Mouse (Mus musculus): Measurements from ENCODE around the gene Myoc. TPM values are rescaled to one million over a fixed set of nuclear protein-coding genes. Genes with fewer than 3 reads are reported as not detected.

The Myoc gene
- polyA plus RNA-seq, 1 experiment: 0.09 TPM

GRCm38 (mm10) chr1:162636516-162636915, 2.4 kb upstream of the Myoc start:
- TF ChIP-seq CTCF (IDR thresholded peaks at IDR 0.05; ENCODE audit: extremely low read depth, insufficient read length, insufficient replicate concordance, low read depth, low read length) (no peak), POLR2A (IDR thresholded peaks at IDR 0.05; ENCODE audit: low read depth, low read length) (no peak)
- Histone ChIP-seq H3K27me3 (ENCODE audit: control insufficient read depth, insufficient read depth, low read length) (no peaks in the 10 kb centered on the region), H3K27ac (ENCODE audit: insufficient read depth, low read depth, low read length) (no peak overlapping the region), H3K4me1 (ENCODE audit: control insufficient read depth, insufficient read depth, insufficient read length, low read length) (no peaks in the 10 kb centered on the region), H3K4me3 (ENCODE audit: low read depth, low read length) (no peak overlapping the region), H3K36me3 (ENCODE audit: control insufficient read depth, insufficient read depth, low read length) (no peaks in the 10 kb centered on the region)
- WGBS: 53% methylated on average over 3 of the region's 3 CpGs

DNA sequence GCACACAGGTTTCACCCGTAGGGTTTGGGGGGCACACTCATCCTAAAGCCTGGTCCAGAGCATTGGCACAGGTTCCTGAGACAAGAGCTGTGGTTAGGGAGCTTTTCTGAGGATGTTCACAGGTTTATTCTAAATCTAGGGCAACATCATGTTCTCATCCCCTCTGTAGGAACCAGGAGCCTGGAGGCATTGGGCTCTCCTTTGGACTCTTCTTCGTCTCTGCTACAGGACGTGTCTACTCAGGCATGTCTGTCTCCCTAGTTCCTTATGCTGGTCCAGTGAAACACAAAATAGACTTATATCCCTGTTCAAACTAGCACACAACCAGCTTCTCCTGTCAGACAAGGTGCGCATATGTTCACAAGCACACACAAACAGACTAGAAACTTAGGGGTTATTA, 420 bp upstream of the Myoc start:
- 86% methylated on average over 4 of the region's 4 CpGs for WGBS
- no peaks in the 10 kb centered on the region for H3K27me3 ChIP-seq (ENCODE audit: control insufficient read depth, insufficient read depth, low read length)
- H3K36me3 ChIP-seq (ENCODE audit: control insufficient read depth, insufficient read depth, low read length): no peaks in the 10 kb centered on the region
- H3K4me3 ChIP-seq (ENCODE audit: low read depth, low read length): no peak overlapping the region
- no peak overlapping the region for H3K27ac ChIP-seq (ENCODE audit: insufficient read depth, low read depth, low read length)
- H3K4me1 ChIP-seq (ENCODE audit: control insufficient read depth, insufficient read depth, insufficient read length, low read length): no peaks in the 10 kb centered on the region
- no peak for TF ChIP-seq POLR2A (IDR thresholded peaks at IDR 0.05; ENCODE audit: low read depth, low read length)
- no peak for TF ChIP-seq CTCF (IDR thresholded peaks at IDR 0.05; ENCODE audit: extremely low read depth, insufficient read length, insufficient replicate concordance, low read depth, low read length)

DNA sequence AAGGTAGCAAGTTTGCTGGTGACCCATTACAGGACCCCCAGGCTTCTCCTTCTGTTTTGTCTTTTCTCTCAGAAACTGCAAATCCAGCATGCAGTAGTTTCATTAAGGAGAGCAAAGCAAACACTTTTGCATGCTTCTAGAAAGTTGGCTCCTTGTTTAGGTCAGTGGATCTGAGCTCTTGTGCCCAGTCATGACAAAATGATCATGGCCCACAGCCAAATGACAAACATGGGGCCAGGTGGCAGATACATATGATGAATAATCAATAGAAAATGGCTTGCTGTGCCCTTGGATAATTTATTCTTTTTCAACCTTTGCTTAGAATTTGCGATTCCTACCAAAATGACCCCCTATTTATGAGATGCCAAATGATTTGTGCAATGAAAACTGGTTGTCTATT, 906 bp downstream of the Myoc start:
- 69% methylated on average over 1 of the region's 1 CpGs for WGBS

DNA sequence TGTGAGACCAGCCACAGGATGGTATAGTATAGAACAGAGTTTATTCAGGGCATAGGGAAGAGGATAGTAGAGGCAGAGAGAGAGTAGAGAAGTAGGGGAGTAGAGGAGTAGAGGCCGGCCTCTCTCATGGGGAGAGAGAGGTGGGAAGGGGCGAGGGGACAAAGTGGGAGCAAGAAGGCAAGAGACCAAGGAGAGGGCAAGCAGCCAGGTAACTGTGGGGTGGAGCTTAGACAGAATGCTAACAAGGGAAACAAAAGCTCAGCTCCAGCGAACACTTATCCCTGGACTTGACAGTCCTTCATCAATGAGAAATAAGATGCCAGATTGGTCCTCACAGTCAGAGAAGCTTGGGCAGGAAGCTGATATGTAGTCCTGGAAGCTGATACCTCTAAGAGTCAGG, 3.6 kb downstream of the Myoc start:
- H3K4me3 ChIP-seq (ENCODE audit: low read depth, low read length): no peak overlapping the region
- WGBS: 67% methylated on average over 3 of the region's 3 CpGs
- TF ChIP-seq CTCF (IDR thresholded peaks at IDR 0.05; ENCODE audit: extremely low read depth, insufficient read length, insufficient replicate concordance, low read depth, low read length) (no peak), POLR2A (IDR thresholded peaks at IDR 0.05; ENCODE audit: low read depth, low read length) (no peak)
- no peaks in the 10 kb centered on the region for H3K4me1 ChIP-seq (ENCODE audit: control insufficient read depth, insufficient read depth, insufficient read length, low read length)
- H3K36me3 ChIP-seq (ENCODE audit: control insufficient read depth, insufficient read depth, low read length): no peaks in the 10 kb centered on the region
- H3K27ac ChIP-seq (ENCODE audit: insufficient read depth, low read depth, low read length): no peak overlapping the region
- no peaks in the 10 kb centered on the region for H3K27me3 ChIP-seq (ENCODE audit: control insufficient read depth, insufficient read depth, low read length)

More for the DNA sequence above, 906 bp downstream of the Myoc start:
- H3K4me3 ChIP-seq (ENCODE audit: low read depth, low read length): no peak overlapping the region
- no peaks in the 10 kb centered on the region for H3K27me3 ChIP-seq (ENCODE audit: control insufficient read depth, insufficient read depth, low read length)
- TF ChIP-seq CTCF (IDR thresholded peaks at IDR 0.05; ENCODE audit: extremely low read depth, insufficient read length, insufficient replicate concordance, low read depth, low read length) (no peak), POLR2A (IDR thresholded peaks at IDR 0.05; ENCODE audit: low read depth, low read length) (no peak)
- no peaks in the 10 kb centered on the region for H3K36me3 ChIP-seq (ENCODE audit: control insufficient read depth, insufficient read depth, low read length)
- H3K27ac ChIP-seq (ENCODE audit: insufficient read depth, low read depth, low read length): no peak overlapping the region
- H3K4me1 ChIP-seq (ENCODE audit: control insufficient read depth, insufficient read depth, insufficient read length, low read length): no peaks in the 10 kb centered on the region

- Histone ChIP-seq H3K27me3 (ENCODE audit: control insufficient read depth, insufficient read depth, low read length) (no peaks in the 10 kb centered on the region), H3K4me3 (ENCODE audit: low read depth, low read length) (no peak overlapping the region), H3K4me1 (ENCODE audit: control insufficient read depth, insufficient read depth, insufficient read length, low read length) (no peaks in the 10 kb centered on the region), H3K36me3 (ENCODE audit: control insufficient read depth, insufficient read depth, low read length) (no peaks in the 10 kb centered on the region), H3K27ac (ENCODE audit: insufficient read depth, low read depth, low read length) (no peak overlapping the region)
- no peak for TF ChIP-seq CTCF (IDR thresholded peaks at IDR 0.05; ENCODE audit: extremely low read depth, insufficient read length, insufficient replicate concordance, low read depth, low read length)
- TF ChIP-seq POLR2A (IDR thresholded peaks at IDR 0.05; ENCODE audit: low read depth, low read length): no peak
- 45% methylated on average over 4 of the region's 4 CpGs for WGBS
Observed at GRCm38 (mm10) chr1:162643752-162644151, 4.8 kb downstream of the Myoc start.

- Histone ChIP-seq H3K36me3 (ENCODE audit: control insufficient read depth, insufficient read depth, low read length) (no peaks in the 10 kb centered on the region), H3K27me3 (ENCODE audit: control insufficient read depth, insufficient read depth, low read length) (no peaks in the 10 kb centered on the region; the same call in 1 of the 2 replicates), H3K27ac (ENCODE audit: insufficient read depth, low read depth, low read length) (no peak overlapping the region), H3K4me3 (ENCODE audit: low read depth, low read length) (no peak overlapping the region), H3K4me1 (ENCODE audit: control insufficient read depth, insufficient read depth, insufficient read length, low read length) (no peaks in the 10 kb centered on the region)
- no peak for TF ChIP-seq POLR2A (IDR thresholded peaks at IDR 0.05; ENCODE audit: low read depth, low read length)
- no peak for TF ChIP-seq CTCF (IDR thresholded peaks at IDR 0.05; ENCODE audit: extremely low read depth, insufficient read length, insufficient replicate concordance, low read depth, low read length)
- 71% methylated on average over 10 of the region's 10 CpGs for WGBS
Observed at GRCm38 (mm10) chr1:162646083-162646686, 7.2 kb downstream of the Myoc start.

- Histone ChIP-seq H3K36me3 (ENCODE audit: control insufficient read depth, insufficient read depth, low read length) (no peaks in the 10 kb centered on the region), H3K27ac (ENCODE audit: insufficient read depth, low read depth, low read length) (no peak overlapping the region), H3K4me1 (ENCODE audit: control insufficient read depth, insufficient read depth, insufficient read length, low read length) (no peaks in the 10 kb centered on the region), H3K27me3 (ENCODE audit: control insufficient read depth, insufficient read depth, low read length) (no peaks in the 10 kb centered on the region; the same call in 1 of the 2 replicates), H3K4me3 (ENCODE audit: low read depth, low read length) (no peak overlapping the region)
- WGBS: 81% methylated on average over 14 of the region's 14 CpGs
- TF ChIP-seq CTCF (IDR thresholded peaks at IDR 0.05; ENCODE audit: extremely low read depth, insufficient read length, insufficient replicate concordance, low read depth, low read length) (no peak), POLR2A (IDR thresholded peaks at IDR 0.05; ENCODE audit: low read depth, low read length) (no peak)
Observed at GRCm38 (mm10) chr1:162648416-162648815, 9.5 kb downstream of the Myoc start.
